Mouse (Mus musculus) G1E (cell line): ENCODE results near the gene Il10. TPM values are rescaled to one million over a fixed set of nuclear protein-coding genes. Genes with fewer than 3 reads are reported as not detected.

Experiments
- ATAC-seq: 2 replicates; pipeline ENCODE4 v1.8.0; 2016; ENCODE audit warnings: mild to moderate bottlenecking; ENCODE audit not compliant: insufficient number of reproducible peaks, poor library complexity, low FRiP score, severe bottlenecking; ENCODE audit errors: extremely low read depth
- DNase-seq: peaks from one replicate; pipeline ENCODE4 v3.0.0; 2012; ENCODE audit warnings: low spot score
- H3K27me3 ChIP-seq: 2 replicates; pipeline ENCODE4 v1.6.1; 2012; ENCODE audit warnings: mild to moderate bottlenecking, low read length, inconsistent platforms; ENCODE audit not compliant: insufficient read depth
- H3K36me3 ChIP-seq: replicated peaks from 2 replicates; pipeline ENCODE3; 2012; ENCODE audit warnings: mild to moderate bottlenecking, inconsistent platforms
- H3K4me1 ChIP-seq: 2 replicates; pipeline ENCODE4 v1.6.1; 2012; ENCODE audit warnings: low read depth, low read length, inconsistent platforms, mixed read lengths; ENCODE audit not compliant: insufficient read depth
- H3K4me3 ChIP-seq: 2 replicates; pipeline ENCODE4 v1.5.1; 2012; ENCODE audit warnings: low read depth, mild to moderate bottlenecking, inconsistent platforms, low read length, moderate library complexity, mixed read lengths
- H3K9me3 ChIP-seq: replicated peaks from 2 replicates; pipeline ENCODE4 v1.6.1; 2012; ENCODE audit warnings: inconsistent platforms
- CTCF ChIP-seq: IDR thresholded peaks from 2 replicates; pipeline ENCODE4 v1.5.1; 2012; ENCODE audit warnings: low read depth, low read length, inconsistent platforms, mixed read lengths
- GATA1 ChIP-seq: IDR thresholded peaks from 2 replicates; pipeline ENCODE4 v1.6.1; 2012; ENCODE audit warnings: borderline replicate concordance, low read length, inconsistent platforms, mixed read lengths
- GATA2 ChIP-seq: IDR thresholded peaks from 2 replicates; pipeline ENCODE4 v1.6.1; 2012; ENCODE audit warnings: low read depth, low read length, inconsistent platforms, borderline replicate concordance
- POLR2AphosphoS5 ChIP-seq: IDR thresholded peaks from 2 replicates; pipeline ENCODE4 v1.6.1; 2012; ENCODE audit warnings: low read depth, low read length, inconsistent platforms; ENCODE audit not compliant: insufficient replicate concordance
- TAL1 ChIP-seq: conservative IDR thresholded peaks from 2 replicates; pipeline ENCODE4 v1.6.1; 2012; ENCODE audit warnings: low read depth, low read length, inconsistent platforms, mixed read lengths
- polyA plus RNA-seq: library from polyadenylated mRNA; stranded (reverse); fragments of >175 nt; gene quantifications from 2 replicates; pipeline ENCODE4 v1.2.3, GENCODE M21; 2012
- total RNA-seq, 2 experiments: library from RNA; stranded (forward) in 1 of 2; stranded (reverse) in 1 of 2; fragments of 200-1000 nt in 1 of 2; fragments of >200 nt in 1 of 2; fragmentation: Nextera tagmentation in 1 of 2; gene quantifications; 2 replicates each; pipeline ENCODE4 v1.2.3; 2014 to 2017

Gene Il10
- total and polyA plus RNA-seq, 3 experiments, result not detected

GRCm38 (mm10) chr1:130993574-130994154, 26.0 kb upstream of the Il10 start:
- H3K4me1 ChIP-seq, result no peaks in the 10 kb centered on the region
- DNase-seq, result no peak
- ATAC-seq, result no peak
- H3K4me3 ChIP-seq, result no peak overlapping the region
- TF ChIP-seq GATA2 (no peak), CTCF (no peak), GATA1 (no peak), POLR2AphosphoS5 (no peak), TAL1 (no peak)
- H3K36me3 ChIP-seq, result no peaks in the 10 kb centered on the region
- H3K27me3 ChIP-seq, result 0 out of 2 replicates have a peak, but pooled peaks cover 3% of the 10 kb centered on the region
- H3K9me3 ChIP-seq, result no peaks in the 10 kb centered on the region

DNA sequence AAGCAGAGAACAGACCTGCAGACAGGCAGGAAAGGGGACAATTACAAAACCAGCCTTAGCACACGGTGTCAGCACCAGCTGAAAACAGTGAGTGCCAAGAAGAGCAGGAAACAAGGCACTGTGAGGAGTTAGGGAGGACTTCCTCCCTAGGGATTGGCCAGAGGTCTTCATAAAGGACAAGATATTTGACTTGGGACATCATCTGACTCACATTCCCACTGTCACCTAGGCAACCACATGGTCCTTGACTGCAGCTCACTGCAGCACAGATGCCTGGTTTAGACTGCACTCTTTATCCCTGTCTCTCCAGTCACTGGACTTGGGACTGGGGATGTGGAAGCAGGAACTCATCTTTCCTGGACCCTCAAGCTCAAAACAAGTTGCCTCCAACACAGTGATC, 24.1 kb upstream of the Il10 start:
- Histone ChIP-seq H3K4me3 (no peak overlapping the region), H3K27me3 (peaks cover 8% of the 10 kb centered on the region; the same call in 1 of the 2 replicates), H3K4me1 (no peaks in the 10 kb centered on the region), H3K9me3 (no peaks in the 10 kb centered on the region), H3K36me3 (no peaks in the 10 kb centered on the region)
- TF ChIP-seq GATA2 (no peak), POLR2AphosphoS5 (no peak), CTCF (no peak), TAL1 (no peak), GATA1 (no peak)
- DNase-seq, result no peak
- no peak for ATAC-seq

DNA sequence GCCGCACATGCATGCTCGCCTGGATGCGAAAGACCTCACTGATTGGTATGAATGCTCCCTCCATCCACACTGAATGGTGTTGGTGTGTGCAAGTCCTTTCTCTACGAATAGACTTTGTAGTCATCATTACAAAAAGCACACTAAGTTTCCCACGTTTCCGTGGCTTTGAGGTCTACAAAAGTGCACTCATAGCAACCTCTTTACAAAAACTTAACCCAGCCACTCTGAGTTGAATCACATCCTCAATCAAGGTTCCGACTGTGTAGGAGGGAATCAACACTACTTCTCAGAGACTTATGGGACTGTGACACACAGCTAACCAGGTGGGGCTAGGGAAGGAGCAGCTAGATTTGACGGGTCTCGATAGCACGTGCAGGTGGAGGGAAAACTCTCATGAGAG, 23.3 kb upstream of the Il10 start:
- TF ChIP-seq TAL1 (no peak), POLR2AphosphoS5 (no peak), CTCF (no peak), GATA2 (no peak), GATA1 (no peak)
- Histone ChIP-seq H3K36me3 (no peaks in the 10 kb centered on the region), H3K4me1 (no peaks in the 10 kb centered on the region), H3K4me3 (no peak overlapping the region), H3K9me3 (no peaks in the 10 kb centered on the region), H3K27me3 (peaks cover 7% of the 10 kb centered on the region; the same call in 1 of the 2 replicates)
- DNase-seq, result no peak
- ATAC-seq, result no peak

DNA sequence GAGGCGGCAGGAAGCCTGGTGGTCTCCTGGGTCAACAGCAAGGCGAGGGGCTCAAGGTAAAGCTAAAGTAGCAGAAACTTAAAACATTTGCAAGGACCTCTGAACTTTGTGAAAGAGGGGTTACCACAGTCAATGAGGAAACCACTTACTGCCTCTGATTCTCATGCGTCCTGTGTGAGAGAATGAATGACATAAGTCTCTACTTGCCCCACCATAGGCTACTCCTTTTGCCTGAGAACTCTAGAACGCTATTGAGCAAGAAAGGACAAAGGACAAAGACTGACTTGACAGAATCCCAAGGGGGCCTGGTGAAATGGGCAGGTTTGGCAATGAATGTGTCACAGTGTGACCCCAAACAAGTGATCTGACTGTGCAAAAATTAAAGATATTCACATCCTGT, 22.2 kb upstream of the Il10 start:
- DNase-seq (no peak), ATAC-seq (no peak)
- H3K27me3 ChIP-seq, result peaks cover 7% of the 10 kb centered on the region; the same call in 1 of the 2 replicates
- no peaks in the 10 kb centered on the region for H3K36me3 ChIP-seq
- TF ChIP-seq GATA2 (no peak), POLR2AphosphoS5 (no peak), GATA1 (no peak)
- no peaks in the 10 kb centered on the region for H3K9me3 ChIP-seq
- no peak overlapping the region for H3K4me3 ChIP-seq
- no peaks in the 10 kb centered on the region for H3K4me1 ChIP-seq

DNA sequence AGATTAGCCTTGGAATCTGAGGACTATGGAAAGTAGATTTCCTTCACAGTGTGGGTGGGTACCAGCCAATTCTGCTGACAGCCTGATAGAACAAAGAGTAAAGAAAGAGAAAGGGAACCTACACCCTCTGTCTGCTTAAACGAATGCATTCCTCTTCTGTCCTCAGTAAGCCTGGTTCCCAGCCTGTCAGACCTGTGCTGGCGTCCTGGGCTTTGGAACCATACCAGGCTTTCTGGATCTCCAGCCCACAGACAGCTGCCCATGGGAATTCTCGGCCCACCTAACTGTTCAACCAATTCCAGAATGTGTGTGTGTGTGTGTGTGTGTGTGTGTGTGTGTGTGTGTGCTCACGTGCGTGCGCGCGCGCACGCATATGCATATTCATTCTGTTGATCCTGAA, 21.3 kb upstream of the Il10 start:
- no peaks in the 10 kb centered on the region for H3K9me3 ChIP-seq
- peaks cover 11% of the 10 kb centered on the region; the same call in 1 of the 2 replicates for H3K27me3 ChIP-seq
- TF ChIP-seq POLR2AphosphoS5, result no peak
- TF ChIP-seq CTCF, result no peak
- TF ChIP-seq GATA1, result no peak
- no peak for TF ChIP-seq GATA2
- TF ChIP-seq TAL1, result no peak
- no peak overlapping the region for H3K4me3 ChIP-seq
- no peak for ATAC-seq
- H3K36me3 ChIP-seq, result no peaks in the 10 kb centered on the region
- no peak for DNase-seq
- no peaks in the 10 kb centered on the region for H3K4me1 ChIP-seq

DNA sequence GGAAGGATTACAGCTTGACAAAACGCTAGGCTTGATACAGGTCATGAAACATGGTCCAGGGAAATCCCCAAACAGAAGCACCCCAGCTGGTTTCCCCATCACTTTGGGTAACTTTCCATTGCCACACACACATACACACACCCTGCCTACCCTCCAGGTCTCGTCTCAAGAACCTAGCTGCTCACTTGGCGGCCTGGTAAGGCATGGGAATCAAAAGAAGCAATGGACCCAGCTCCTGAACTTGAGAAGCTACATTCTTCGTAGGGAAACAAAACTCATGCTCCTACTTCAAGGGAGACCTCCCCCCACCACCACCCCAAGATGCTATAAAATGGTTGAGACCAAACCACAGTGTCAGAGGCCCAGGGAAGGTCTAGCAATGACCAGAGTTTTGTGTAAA, 19.9 kb upstream of the Il10 start:
- no peak for ATAC-seq

DNA sequence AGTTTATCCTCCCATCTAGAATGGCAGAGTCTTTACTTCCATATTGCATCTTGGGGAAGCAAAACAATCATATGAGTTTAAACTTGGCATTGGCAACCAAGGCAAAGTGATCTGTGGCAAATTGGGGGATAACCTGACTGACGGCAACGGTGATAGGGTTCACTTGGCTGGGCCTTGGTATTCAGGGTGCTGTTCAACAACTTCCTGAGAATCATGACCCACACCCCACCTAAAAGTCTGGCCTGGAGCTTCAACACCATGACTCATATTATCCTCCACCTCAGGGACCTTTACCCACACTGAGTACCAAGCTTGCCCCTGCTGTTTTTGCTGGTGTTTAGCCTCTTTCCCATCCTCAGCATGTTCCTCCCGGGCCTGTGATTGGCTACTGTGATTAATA, 19.3 kb upstream of the Il10 start:
- H3K27me3 ChIP-seq, result peaks cover 13% of the 10 kb centered on the region; the same call in 1 of the 2 replicates
- ATAC-seq (no peak), DNase-seq (no peak)
- no peaks in the 10 kb centered on the region for H3K36me3 ChIP-seq
- TF ChIP-seq CTCF, result no peak
- no peak for TF ChIP-seq POLR2AphosphoS5
- no peak for TF ChIP-seq GATA1
- no peak for TF ChIP-seq TAL1
- no peaks in the 10 kb centered on the region for H3K9me3 ChIP-seq
- H3K4me1 ChIP-seq, result no peaks in the 10 kb centered on the region
- no peak overlapping the region for H3K4me3 ChIP-seq

More for the DNA sequence above, 19.9 kb upstream of the Il10 start:
- no peak for TF ChIP-seq GATA2
- no peak for TF ChIP-seq POLR2AphosphoS5
- TF ChIP-seq CTCF, result no peak
- TF ChIP-seq GATA1, result no peak
- no peak for TF ChIP-seq TAL1
- DNase-seq, result no peak
- Histone ChIP-seq H3K4me1 (no peaks in the 10 kb centered on the region), H3K4me3 (no peak overlapping the region), H3K36me3 (no peaks in the 10 kb centered on the region), H3K9me3 (no peaks in the 10 kb centered on the region), H3K27me3 (peaks cover 13% of the 10 kb centered on the region; the same call in 1 of the 2 replicates)
